Mouse (Mus musculus): ENCODE data around the gene Rcsd1. TPM values are rescaled to one million over a fixed set of nuclear protein-coding genes. Genes with fewer than 3 reads are reported as not detected.

Gene Rcsd1
- total RNA-seq, 2 experiments from 2014 or later = 80.0 to 85.8 TPM

GRCm38 (mm10) chr1:165661725-165662124 lies 47.8 kb downstream of the Rcsd1 start:
- DNase-seq = no peak

GRCm38 (mm10) chr1:165661191-165661590 lies 48.4 kb downstream of the Rcsd1 start:
- DNase-seq = no peak

GRCm38 (mm10) chr1:165660774-165661173 lies 48.8 kb downstream of the Rcsd1 start:
- no peak for DNase-seq

- no peak for DNase-seq
Observed at GRCm38 (mm10) chr1:165658602-165659001, 51.0 kb downstream of the Rcsd1 start.

- DNase-seq = no peak
Observed at GRCm38 (mm10) chr1:165655482-165655881, 54.1 kb downstream of the Rcsd1 start.

- no peak for DNase-seq
Observed at GRCm38 (mm10) chr1:165655022-165655421, 54.5 kb downstream of the Rcsd1 start.

GRCm38 (mm10) chr1:165653126-165653885 lies 56.3 kb downstream of the Rcsd1 start:
- DNase-seq = no peak

- DNase-seq = no peak
Observed at GRCm38 (mm10) chr1:165652507-165652906, 57.0 kb downstream of the Rcsd1 start.

GRCm38 (mm10) chr1:165651158-165651557 lies 58.4 kb downstream of the Rcsd1 start:
- no peak for DNase-seq

GRCm38 (mm10) chr1:165645102-165645501 lies 64.5 kb downstream of the Rcsd1 start:
- DNase-seq = no peak

GRCm38 (mm10) chr1:165643735-165644134 lies 65.8 kb downstream of the Rcsd1 start:
- DNase-seq = no peak

GRCm38 (mm10) chr1:165642780-165643311 lies 66.7 kb downstream of the Rcsd1 start:
- DNase-seq = peak; percentile 56

- DNase-seq = peak; percentile 88
Observed at GRCm38 (mm10) chr1:165641786-165642771, 67.5 kb downstream of the Rcsd1 start.

- peak; percentile 52 for DNase-seq
Observed at GRCm38 (mm10) chr1:165641271-165641771, 68.2 kb downstream of the Rcsd1 start.

GRCm38 (mm10) chr1:165636289-165636688 lies 73.3 kb downstream of the Rcsd1 start:
- DNase-seq = no peak

GRCm38 (mm10) chr1:165635055-165635897 lies 74.3 kb downstream of the Rcsd1 start:
- no peak for DNase-seq

- peak; percentile 99 for DNase-seq
Observed at GRCm38 (mm10) chr1:165634151-165634884, 75.2 kb downstream of the Rcsd1 start, which contains the start of gene Mpzl1. Mpzl1 (minus strand) TSS chr1:165634538.

- DNase-seq = no peak
Observed at GRCm38 (mm10) chr1:165633345-165633744, 76.2 kb downstream of the Rcsd1 start.

GRCm38 (mm10) chr1:165631136-165631535 lies 78.4 kb downstream of the Rcsd1 start:
- no peak for DNase-seq

- no peak for DNase-seq
Observed at GRCm38 (mm10) chr1:165629975-165630374, 79.6 kb downstream of the Rcsd1 start.

GRCm38 (mm10) chr1:165628603-165629002 lies 81.0 kb downstream of the Rcsd1 start:
- no peak for DNase-seq

Data from gastrocnemius, postnatal 25 days (tissue).